Mouse (Mus musculus) midbrain, embryonic 12.5 days (tissue): ENCODE results near the gene Enho. TPM values are rescaled to one million over a fixed set of nuclear protein-coding genes. Genes with fewer than 3 reads are reported as not detected.
A peak's percentile ranks its signal among the peaks of the same experiment; 100 is the strongest.

ENCODE experiments used
- ATAC-seq: fragments of 200-750 bp; cut with Nextera tagmentation; 2 replicates; pipeline ENCODE4 v1.8.0; 2017; ENCODE audit warnings: low read depth, moderate TSS enrichment, moderate library complexity; ENCODE audit not compliant: low FRiP score
- H3K27ac ChIP-seq: fragments of 300-500 bp; sonication (generic); replicated peaks from 2 replicates; pipeline ENCODE4 v1.5.1; 2016; ENCODE audit warnings: mild to moderate bottlenecking
- H3K27me3 ChIP-seq: fragments of 300-500 bp; sonication (generic); 2 replicates; pipeline ENCODE4 v1.6.1; 2016; ENCODE audit warnings: mild to moderate bottlenecking
- H3K36me3 ChIP-seq: fragments of 300-500 bp; sonication (generic); 2 replicates; pipeline ENCODE4 v1.6.1; 2016
- H3K4me1 ChIP-seq: fragments of 300-500 bp; sonication (generic); 2 replicates; pipeline ENCODE4 v1.6.1; 2016
- H3K4me2 ChIP-seq: fragments of 300-500 bp; sonication (generic); replicated peaks from 2 replicates; pipeline ENCODE4 v1.6.1; 2016; ENCODE audit warnings: mild to moderate bottlenecking, moderate library complexity
- H3K4me3 ChIP-seq: fragments of 300-500 bp; sonication (generic); 2 replicates; pipeline ENCODE4 v1.5.1; 2016; ENCODE audit warnings: mild to moderate bottlenecking
- H3K9ac ChIP-seq: fragments of 300-500 bp; sonication (generic); replicated peaks from 2 replicates; pipeline ENCODE4 v1.6.1; 2016; ENCODE audit warnings: mild to moderate bottlenecking, moderate library complexity
- H3K9me3 ChIP-seq: fragments of 300-500 bp; sonication (generic); 2 replicates; pipeline ENCODE4 v1.6.1; 2016; ENCODE audit warnings: mild to moderate bottlenecking
- WGBS: fragments of 180-500 bp; shearing (Covaris S2); methylation state at CpG from one replicate; pipeline ENCODE4 v1.1.7; 2016; 5-methylcytosine and 5-hydroxymethylcytosine counted together
- polyA plus RNA-seq: library from polyadenylated mRNA; unstranded; fragments of >200 nt; fragmentation: Nextera tagmentation; extraction: Ambion mirVana; gene quantifications from 2 replicates; pipeline ENCODE4 v1.2.1, GENCODE M21; 2016

Gene Enho
- polyA plus RNA-seq, 1 experiment from 2014 or later: 59.3 TPM

DNA sequence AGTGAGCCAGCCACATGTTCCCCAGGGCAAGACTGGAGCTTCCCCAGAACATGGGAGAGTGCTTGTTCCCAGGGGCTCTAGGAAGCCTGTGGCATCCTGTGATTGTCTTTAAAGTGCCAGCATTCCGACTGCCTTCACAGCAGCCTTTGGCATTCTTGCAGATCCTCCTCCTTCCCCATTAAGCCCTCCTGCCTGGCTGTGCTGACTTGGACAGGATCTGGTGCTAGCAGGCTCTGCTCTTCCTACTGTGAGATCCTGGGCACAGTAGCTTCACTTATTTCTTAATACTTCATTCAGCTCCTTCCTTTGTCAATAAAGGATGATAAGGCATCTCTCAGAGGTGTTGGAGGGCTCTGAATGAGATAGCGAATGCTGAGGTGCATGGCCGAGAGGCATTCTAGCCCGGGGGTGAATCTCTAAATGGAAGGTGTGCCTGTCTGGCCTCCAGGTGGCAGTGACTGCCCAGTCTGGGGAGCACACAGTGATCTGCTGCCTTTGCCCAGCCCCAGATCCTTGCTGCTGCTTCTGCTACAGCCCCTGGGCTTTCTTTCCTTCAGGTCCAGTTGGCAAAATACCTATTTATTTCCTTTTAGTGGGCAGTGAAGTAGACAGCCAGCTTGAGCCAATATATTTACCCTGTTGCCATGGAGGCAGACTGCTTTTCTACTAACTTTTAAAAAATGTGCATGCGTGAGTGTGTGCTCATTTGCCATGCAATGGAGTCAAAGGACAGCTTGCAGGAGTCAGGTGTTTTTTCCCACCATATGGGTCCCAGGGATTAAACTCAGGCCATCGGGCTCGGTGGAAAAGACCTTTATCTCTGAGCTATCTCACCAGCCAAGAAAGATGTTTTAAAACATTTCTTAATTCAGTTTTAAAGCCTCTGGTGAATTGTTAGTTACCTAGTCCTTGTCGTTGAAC, 35.4 kb downstream of the Enho start:
- Histone ChIP-seq H3K36me3 (no peaks in the 10 kb centered on the region), H3K9ac (no peak overlapping the region; the same call in 1 of the 2 replicates), H3K4me3 (no peak overlapping the region), H3K4me2 (no peak overlapping the region), H3K27me3 (peaks cover 13% of the 10 kb centered on the region; the same call in 1 of the 2 replicates), H3K27ac (0 out of 2 replicates have a peak overlapping the region, but pooled peaks have one; percentile 0), H3K9me3 (no peaks in the 10 kb centered on the region), H3K4me1 (peaks cover 17% of the 10 kb centered on the region)
- ATAC-seq: 0 out of 2 replicates have a peak, but pooled peaks have one; percentile 27
- WGBS: 31% methylated on average over 8 of the region's 8 CpGs

- Histone ChIP-seq H3K4me3 (no peak overlapping the region), H3K9ac (no peak overlapping the region), H3K36me3 (no peaks in the 10 kb centered on the region), H3K27me3 (peaks cover 11% of the 10 kb centered on the region; the same call in 1 of the 2 replicates), H3K4me2 (no peak overlapping the region), H3K27ac (no peak overlapping the region), H3K9me3 (no peaks in the 10 kb centered on the region), H3K4me1 (peaks cover 13% of the 10 kb centered on the region)
- 30% methylated on average over 4 of the region's 4 CpGs for WGBS
- no peak for ATAC-seq
These were observed 37.3 kb downstream of the Enho start for GRCm38 (mm10) chr4:41602818-41603217.

Other genes with a start within 250 kb of the Enho start
- gene Kif24, start 175.4 kb downstream of the Enho start, polyA plus RNA-seq: 11.9 and 12.6 TPM in 2 replicates
- 56.9 and 63.5 TPM in 2 replicates for gene Nudt2, start 175.2 kb downstream of the Enho start, polyA plus RNA-seq
- gene AI464131, start 137.2 kb downstream of the Enho start, polyA plus RNA-seq: 8.5 and 8.7 TPM in 2 replicates
- gene 1110017D15Rik, start 123.0 kb downstream of the Enho start, polyA plus RNA-seq: 5.0 and 5.5 TPM in 2 replicates
- 11.4 and 11.9 TPM in 2 replicates for gene Fam219a, start 70.8 kb downstream of the Enho start, polyA plus RNA-seq
- gene Dnaic1, start 70.5 kb downstream of the Enho start, polyA plus RNA-seq: 2.3 and 2.5 TPM in 2 replicates
- 35.0 and 43.5 TPM in 2 replicates for gene Cntfr, start 56.8 kb upstream of the Enho start, polyA plus RNA-seq
- gene Il11ra1, start 59.7 kb upstream of the Enho start, polyA plus RNA-seq: 63.1 and 76.5 TPM in 2 replicates
- 68.7 and 69.3 TPM in 2 replicates for gene Rpp25l, start 73.2 kb upstream of the Enho start, polyA plus RNA-seq
- gene Dctn3, start 82.8 kb upstream of the Enho start, polyA plus RNA-seq: 184 and 185 TPM in 2 replicates
- gene Arid3c, start 90.8 kb upstream of the Enho start, polyA plus RNA-seq: 0.26 and 0.54 TPM in 2 replicates
- gene Galt, start 114.9 kb upstream of the Enho start, polyA plus RNA-seq: 22.0 and 25.5 TPM in 2 replicates
- 50.4 and 55.3 TPM in 2 replicates for gene Sigmar1, start 115.8 kb upstream of the Enho start, polyA plus RNA-seq
- 119 and 134 TPM in 2 replicates for gene Ccl27a, start 133.9 kb upstream of the Enho start, polyA plus RNA-seq